Mouse (Mus musculus): ENCODE measurements around the gene Dgki. TPM values are rescaled to one million over a fixed set of nuclear protein-coding genes. Genes with fewer than 3 reads are reported as not detected.
A peak's percentile ranks its signal among the peaks of the same experiment; 100 is the strongest.

The Dgki gene
- total and polyA plus RNA-seq, 3 experiments, result 0.05 TPM; not detected in 2

GRCm38 (mm10) chr6:37097356-37098155 lies 202.4 kb downstream of the Dgki start:
- no peak overlapping the region for H3K4me3 ChIP-seq (ENCODE audit: low read depth, low read length)
- no peak for TF ChIP-seq POLR2AphosphoS5 (IDR thresholded peaks at IDR 0.05; ENCODE audit: insufficient replicate concordance, low read depth, low read length)
- TF ChIP-seq GATA1 (IDR thresholded peaks at IDR 0.05; ENCODE audit: borderline replicate concordance, low read length), result no peak
- TF ChIP-seq GATA2 (IDR thresholded peaks at IDR 0.05; ENCODE audit: borderline replicate concordance, low read depth, low read length), result no peak
- no peak for TF ChIP-seq TAL1 (conservative IDR thresholded peaks at IDR 0.05; ENCODE audit: low read depth, low read length)
- peak; percentile 36; the same call in 1 of the 2 replicates for TF ChIP-seq CTCF (IDR thresholded peaks at IDR 0.05; ENCODE audit: low read depth, low read length)
- no peaks in the 10 kb centered on the region for H3K4me1 ChIP-seq (ENCODE audit: insufficient read depth, low read depth, low read length)
- no peaks in the 10 kb centered on the region for H3K9me3 ChIP-seq (replicated peaks)
- H3K36me3 ChIP-seq (replicated peaks), result no peaks in the 10 kb centered on the region
- no peak for ATAC-seq (ENCODE audit: extremely low read depth, insufficient number of reproducible peaks, low FRiP score, poor library complexity, severe bottlenecking)
- peak; percentile 2 for DNase-seq (ENCODE audit: low spot score)
- peaks cover 4% of the 10 kb centered on the region; the same call in 1 of the 2 replicates for H3K27me3 ChIP-seq (ENCODE audit: insufficient read depth, low read length)

DNA sequence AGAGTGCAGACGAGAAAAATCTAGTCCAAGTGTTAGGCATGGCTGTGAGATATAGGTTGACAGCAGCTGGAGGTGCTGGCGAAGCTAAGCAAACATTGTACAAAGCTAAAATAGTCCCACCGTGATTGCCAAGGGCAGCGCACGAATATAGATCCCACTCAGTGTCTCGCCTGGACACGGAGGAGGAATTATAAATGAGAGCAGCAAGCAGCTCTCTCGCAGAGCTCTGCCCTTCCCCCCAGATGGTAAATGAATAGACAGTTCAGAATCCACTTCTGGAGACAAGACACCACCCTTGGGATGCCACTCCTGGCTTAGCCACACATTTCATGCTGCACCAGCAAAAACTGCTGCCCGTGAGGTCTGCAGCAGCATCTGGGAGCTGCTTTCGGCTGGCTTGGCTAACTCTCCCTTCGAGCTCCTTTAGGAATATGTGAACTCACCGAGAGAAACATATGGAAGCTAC lies 203.1 kb downstream of the Dgki start:
- TF ChIP-seq CTCF (IDR thresholded peaks at IDR 0.05; ENCODE audit: low read depth, low read length), result no peak
- TF ChIP-seq TAL1 (conservative IDR thresholded peaks at IDR 0.05; ENCODE audit: low read depth, low read length), result no peak
- TF ChIP-seq POLR2AphosphoS5 (IDR thresholded peaks at IDR 0.05; ENCODE audit: insufficient replicate concordance, low read depth, low read length), result no peak
- no peak for TF ChIP-seq GATA1 (IDR thresholded peaks at IDR 0.05; ENCODE audit: borderline replicate concordance, low read length)
- no peak for TF ChIP-seq GATA2 (IDR thresholded peaks at IDR 0.05; ENCODE audit: borderline replicate concordance, low read depth, low read length)
- Histone ChIP-seq H3K9me3 (replicated peaks) (no peaks in the 10 kb centered on the region), H3K36me3 (replicated peaks) (no peaks in the 10 kb centered on the region), H3K27me3 (ENCODE audit: insufficient read depth, low read length) (peaks cover 4% of the 10 kb centered on the region; the same call in 1 of the 2 replicates), H3K4me3 (ENCODE audit: low read depth, low read length) (no peak overlapping the region), H3K4me1 (ENCODE audit: insufficient read depth, low read depth, low read length) (no peaks in the 10 kb centered on the region)
- DNase-seq (ENCODE audit: low spot score) (no peak), ATAC-seq (ENCODE audit: extremely low read depth, insufficient number of reproducible peaks, low FRiP score, poor library complexity, severe bottlenecking) (no peak)

- TF ChIP-seq TAL1 (conservative IDR thresholded peaks at IDR 0.05; ENCODE audit: low read depth, low read length) (no peak), GATA2 (IDR thresholded peaks at IDR 0.05; ENCODE audit: borderline replicate concordance, low read depth, low read length) (no peak), POLR2AphosphoS5 (IDR thresholded peaks at IDR 0.05; ENCODE audit: insufficient replicate concordance, low read depth, low read length) (no peak), GATA1 (IDR thresholded peaks at IDR 0.05; ENCODE audit: borderline replicate concordance, low read length) (no peak), CTCF (IDR thresholded peaks at IDR 0.05; ENCODE audit: low read depth, low read length) (no peak)
- Histone ChIP-seq H3K4me3 (ENCODE audit: low read depth, low read length) (no peak overlapping the region), H3K9me3 (replicated peaks) (no peaks in the 10 kb centered on the region), H3K36me3 (replicated peaks) (no peaks in the 10 kb centered on the region), H3K4me1 (ENCODE audit: insufficient read depth, low read depth, low read length) (no peaks in the 10 kb centered on the region), H3K27me3 (ENCODE audit: insufficient read depth, low read length) (no peaks in the 10 kb centered on the region)
- DNase-seq (ENCODE audit: low spot score), result no peak
- no peak for ATAC-seq (ENCODE audit: extremely low read depth, insufficient number of reproducible peaks, low FRiP score, poor library complexity, severe bottlenecking)
Measured at GRCm38 (mm10) chr6:37089148-37090111, 210.6 kb downstream of the Dgki start.

DNA sequence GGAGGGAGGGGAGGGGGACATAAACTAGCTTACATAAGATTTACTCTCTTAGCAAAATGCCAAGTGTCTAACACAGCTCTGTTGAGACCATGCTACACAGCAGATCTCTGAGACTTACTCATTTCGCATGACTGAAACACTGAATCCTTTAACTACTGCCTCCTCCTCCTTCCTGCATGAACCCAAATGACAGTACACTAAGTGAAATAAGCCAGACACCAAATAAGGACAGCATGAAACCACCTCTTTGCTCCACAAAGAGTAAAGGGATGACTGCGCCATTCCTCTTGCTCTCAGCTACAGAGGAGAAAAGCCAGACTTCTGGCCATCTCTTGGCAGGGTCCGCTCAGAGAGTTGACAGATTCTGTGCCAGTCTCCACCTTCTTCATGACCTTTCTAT lies 217.0 kb downstream of the Dgki start:
- DNase-seq (ENCODE audit: low spot score), result no peak
- Histone ChIP-seq H3K4me1 (ENCODE audit: insufficient read depth, low read depth, low read length) (no peaks in the 10 kb centered on the region), H3K36me3 (replicated peaks) (no peaks in the 10 kb centered on the region), H3K4me3 (ENCODE audit: low read depth, low read length) (no peak overlapping the region), H3K27me3 (ENCODE audit: insufficient read depth, low read length) (no peaks in the 10 kb centered on the region), H3K9me3 (replicated peaks) (no peaks in the 10 kb centered on the region)
- no peak for TF ChIP-seq GATA2 (IDR thresholded peaks at IDR 0.05; ENCODE audit: borderline replicate concordance, low read depth, low read length)
- no peak for TF ChIP-seq GATA1 (IDR thresholded peaks at IDR 0.05; ENCODE audit: borderline replicate concordance, low read length)
- TF ChIP-seq POLR2AphosphoS5 (IDR thresholded peaks at IDR 0.05; ENCODE audit: insufficient replicate concordance, low read depth, low read length), result no peak
- TF ChIP-seq TAL1 (conservative IDR thresholded peaks at IDR 0.05; ENCODE audit: low read depth, low read length), result no peak
- no peak for TF ChIP-seq CTCF (IDR thresholded peaks at IDR 0.05; ENCODE audit: low read depth, low read length)
- ATAC-seq (ENCODE audit: extremely low read depth, insufficient number of reproducible peaks, low FRiP score, poor library complexity, severe bottlenecking), result no peak

DNA sequence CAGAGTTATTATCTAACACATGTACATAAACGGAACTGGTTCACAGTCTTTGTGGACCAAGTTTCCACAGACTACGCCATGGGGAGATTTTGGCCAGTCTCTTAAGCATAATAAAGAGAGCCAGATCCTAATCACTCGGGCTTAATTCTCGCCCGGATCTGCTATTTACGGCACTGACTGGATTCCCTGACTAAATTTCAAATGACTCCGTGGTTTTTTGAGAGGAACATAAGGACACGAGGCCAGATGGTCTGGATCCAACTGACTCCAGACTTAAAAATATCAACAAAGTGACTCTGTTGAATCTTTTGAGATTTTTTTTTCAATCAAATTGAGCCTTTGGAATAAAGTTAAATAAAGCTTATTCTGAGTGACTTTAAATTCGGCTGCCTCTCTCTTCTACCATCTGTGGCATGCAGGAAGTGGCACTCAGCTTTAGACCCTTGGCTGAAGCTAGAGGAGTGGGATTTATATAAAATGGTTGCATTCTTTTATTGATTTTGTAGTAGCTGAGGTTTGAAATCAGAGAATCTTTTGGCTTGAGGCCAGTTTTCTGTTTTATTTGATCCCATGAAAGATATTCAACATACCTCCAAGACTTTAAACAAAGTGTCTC lies 227.5 kb downstream of the Dgki start:
- ATAC-seq (ENCODE audit: extremely low read depth, insufficient number of reproducible peaks, low FRiP score, poor library complexity, severe bottlenecking), result no peak
- H3K36me3 ChIP-seq (replicated peaks), result no peaks in the 10 kb centered on the region
- no peak for TF ChIP-seq POLR2AphosphoS5 (IDR thresholded peaks at IDR 0.05; ENCODE audit: insufficient replicate concordance, low read depth, low read length)
- TF ChIP-seq CTCF (IDR thresholded peaks at IDR 0.05; ENCODE audit: low read depth, low read length), result no peak
- no peak for TF ChIP-seq GATA1 (IDR thresholded peaks at IDR 0.05; ENCODE audit: borderline replicate concordance, low read length)
- no peak for TF ChIP-seq GATA2 (IDR thresholded peaks at IDR 0.05; ENCODE audit: borderline replicate concordance, low read depth, low read length)
- TF ChIP-seq TAL1 (conservative IDR thresholded peaks at IDR 0.05; ENCODE audit: low read depth, low read length), result no peak
- no peak for DNase-seq (ENCODE audit: low spot score)
- H3K9me3 ChIP-seq (replicated peaks), result no peaks in the 10 kb centered on the region
- no peaks in the 10 kb centered on the region for H3K4me1 ChIP-seq (ENCODE audit: insufficient read depth, low read depth, low read length)
- no peaks in the 10 kb centered on the region for H3K27me3 ChIP-seq (ENCODE audit: insufficient read depth, low read length)
- H3K4me3 ChIP-seq (ENCODE audit: low read depth, low read length), result no peak overlapping the region
